Mouse (Mus musculus) kidney, adult 2 months (tissue): ENCODE results near the gene Pkd1l2.

ENCODE experiments used
- CTCF ChIP-seq: fragments of 200-500 bp; conservative IDR thresholded peaks from 2 replicates; pipeline ENCODE4 v1.5.1; 2011; ENCODE audit warnings: low read depth, mild to moderate bottlenecking, control low read depth, low read length, moderate library complexity, mixed read lengths; ENCODE audit not compliant: insufficient read depth, insufficient read length
- POLR2A ChIP-seq: fragments of 200-500 bp; IDR thresholded peaks from one replicate; pipeline ENCODE4 v1.6.1; 2011; ENCODE audit warnings: low read depth, low read length, control low read depth

DNA sequence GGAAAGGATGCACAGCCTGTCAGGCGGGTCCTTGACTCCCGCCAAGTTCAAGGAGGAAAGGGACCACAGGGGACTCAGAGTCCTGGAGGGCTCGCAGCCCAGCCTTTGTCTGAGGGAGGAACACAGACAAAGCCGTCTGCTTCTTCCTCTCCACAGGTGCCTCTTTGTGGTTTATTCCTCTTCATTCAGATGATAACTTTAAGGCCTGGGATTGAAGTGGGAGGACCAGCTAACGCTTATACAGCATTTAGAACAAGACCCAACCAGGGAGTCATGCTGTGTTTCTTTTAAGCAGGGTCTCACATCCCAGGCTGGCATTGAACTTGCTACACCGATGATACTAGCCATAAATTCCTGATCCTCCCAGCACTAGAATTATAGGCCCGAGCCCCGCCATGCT is 65.2 kb downstream of the Pkd1l2 start:
- TF ChIP-seq CTCF = no peak
- no peak for TF ChIP-seq POLR2A
